Mouse (Mus musculus): Measurements from ENCODE around the gene Muc5ac.
A peak's percentile ranks its signal among the peaks of the same experiment; 100 is the strongest.
"Not testable (repeated sequence)": the region's sequence is repeated elsewhere in the genome, so short reads cannot be mapped to it uniquely, and the experiment has no call there.

Gene Muc5ac

GRCm38 (mm10) chr7:141788677-141789452, at the start of gene Muc5ac:
Muc5ac (plus strand) TSS chr7:141788972.
- DNase-seq (ENCODE audit: low spot score in 2 of 2), result no peak

GRCm38 (mm10) chr7:141747451-141748100, 41.2 kb upstream of the Muc5ac start:
- DNase-seq (ENCODE audit: low spot score in 2 of 2), result no peak

- DNase-seq (ENCODE audit: low spot score in 2 of 2), result no peak
Measured at GRCm38 (mm10) chr7:141752513-141752912, 36.3 kb upstream of the Muc5ac start.

GRCm38 (mm10) chr7:141755831-141756230, 32.9 kb upstream of the Muc5ac start:
- DNase-seq (ENCODE audit: low spot score in 2 of 2), result peak; percentile 73 to 84

GRCm38 (mm10) chr7:141758291-141758690, 30.5 kb upstream of the Muc5ac start:
- DNase-seq (ENCODE audit: low spot score in 2 of 2), result no peak

- DNase-seq (ENCODE audit: low spot score in 2 of 2), result no peak
Measured at GRCm38 (mm10) chr7:141770521-141770920, 18.3 kb upstream of the Muc5ac start.

- DNase-seq (ENCODE audit: low spot score in 2 of 2), result peak; percentile 74 to 80
Measured at GRCm38 (mm10) chr7:141770988-141771387, 17.8 kb upstream of the Muc5ac start.

GRCm38 (mm10) chr7:141772058-141772557, 16.7 kb upstream of the Muc5ac start:
- DNase-seq (ENCODE audit: low spot score in 2 of 2), result no peak

- no peak for DNase-seq (ENCODE audit: low spot score in 2 of 2)
Measured at GRCm38 (mm10) chr7:141774855-141775254, 13.9 kb upstream of the Muc5ac start.

GRCm38 (mm10) chr7:141776199-141776598, 12.6 kb upstream of the Muc5ac start:
- DNase-seq (ENCODE audit: low spot score in 2 of 2), result no peak

GRCm38 (mm10) chr7:141794251-141794650, 5.5 kb downstream of the Muc5ac start:
- no peak for DNase-seq (ENCODE audit: low spot score in 2 of 2)

GRCm38 (mm10) chr7:141803206-141803605, 14.4 kb downstream of the Muc5ac start:
- DNase-seq (ENCODE audit: low spot score in 2 of 2), result no peak

- no peak for DNase-seq (ENCODE audit: low spot score in 2 of 2)
Measured at GRCm38 (mm10) chr7:141805384-141805783, 16.6 kb downstream of the Muc5ac start.

GRCm38 (mm10) chr7:141807823-141808222, 19.1 kb downstream of the Muc5ac start:
- not testable (repeated sequence) for DNase-seq (ENCODE audit: low spot score in 2 of 2)

GRCm38 (mm10) chr7:141809933-141810332, 21.2 kb downstream of the Muc5ac start:
- not testable (repeated sequence) for DNase-seq (ENCODE audit: low spot score in 2 of 2)

GRCm38 (mm10) chr7:141813321-141813720, 24.5 kb downstream of the Muc5ac start:
- no peak for DNase-seq (ENCODE audit: low spot score in 2 of 2)

GRCm38 (mm10) chr7:141815361-141815760, 26.6 kb downstream of the Muc5ac start:
- no peak for DNase-seq (ENCODE audit: low spot score in 2 of 2)

- no peak for DNase-seq (ENCODE audit: low spot score in 2 of 2)
Measured at GRCm38 (mm10) chr7:141817355-141818075, 28.7 kb downstream of the Muc5ac start.

GRCm38 (mm10) chr7:141818267-141818666, 29.5 kb downstream of the Muc5ac start:
- DNase-seq (ENCODE audit: low spot score in 2 of 2), result no peak

- DNase-seq (ENCODE audit: low spot score in 2 of 2), result no peak
Measured at GRCm38 (mm10) chr7:141822582-141823261, 34.0 kb downstream of the Muc5ac start.

- DNase-seq (ENCODE audit: low spot score in 2 of 2), result no peak
Measured at GRCm38 (mm10) chr7:141823699-141824098, 34.9 kb downstream of the Muc5ac start.

- no peak for DNase-seq (ENCODE audit: low spot score in 2 of 2)
Measured at GRCm38 (mm10) chr7:141824398-141824797, 35.6 kb downstream of the Muc5ac start.
